Mouse (Mus musculus) cortical plate, adult 2 months (tissue): ENCODE measurements around the gene Bloc1s1. TPM values are rescaled to one million over a fixed set of nuclear protein-coding genes. Genes with fewer than 3 reads are reported as not detected.

Experiments used
- H3K27ac ChIP-seq: fragments of 200-500 bp; 2 replicates; pipeline ENCODE4 v1.5.1; 2012; ENCODE audit warnings: low read length, control low read depth, inconsistent platforms; ENCODE audit not compliant: insufficient read depth
- H3K4me1 ChIP-seq: fragments of 200-500 bp; 2 replicates; pipeline ENCODE4 v1.6.1; 2011; ENCODE audit warnings: low read length; ENCODE audit not compliant: control insufficient read depth, insufficient read depth
- H3K4me3 ChIP-seq: fragments of 200-500 bp; 2 replicates; pipeline ENCODE4 v1.5.1; 2011; ENCODE audit warnings: mild to moderate bottlenecking, low read length, control low read depth; ENCODE audit not compliant: insufficient read depth
- CTCF ChIP-seq: fragments of 200-500 bp; IDR thresholded peaks from 2 replicates; pipeline ENCODE4 v1.5.1; 2011; ENCODE audit warnings: mild to moderate bottlenecking, control low read depth, low read length; ENCODE audit not compliant: insufficient read depth; ENCODE audit errors: extremely low read depth
- POLR2A ChIP-seq: fragments of 200-500 bp; IDR thresholded peaks from 2 replicates; pipeline ENCODE4 v1.6.1; 2011; ENCODE audit warnings: mild to moderate bottlenecking, low read length, control low read depth; ENCODE audit not compliant: insufficient read depth; ENCODE audit errors: extremely low read depth
- polyA plus RNA-seq: library from polyadenylated mRNA; depleted of rRNA; stranded (reverse); fragments of >200 nt; gene quantifications from 2 replicates; pipeline ENCODE4 v1.2.3, GENCODE M21; 2012

Bloc1s1 gene
- polyA plus RNA-seq, 1 experiment, result 224 TPM

DNA sequence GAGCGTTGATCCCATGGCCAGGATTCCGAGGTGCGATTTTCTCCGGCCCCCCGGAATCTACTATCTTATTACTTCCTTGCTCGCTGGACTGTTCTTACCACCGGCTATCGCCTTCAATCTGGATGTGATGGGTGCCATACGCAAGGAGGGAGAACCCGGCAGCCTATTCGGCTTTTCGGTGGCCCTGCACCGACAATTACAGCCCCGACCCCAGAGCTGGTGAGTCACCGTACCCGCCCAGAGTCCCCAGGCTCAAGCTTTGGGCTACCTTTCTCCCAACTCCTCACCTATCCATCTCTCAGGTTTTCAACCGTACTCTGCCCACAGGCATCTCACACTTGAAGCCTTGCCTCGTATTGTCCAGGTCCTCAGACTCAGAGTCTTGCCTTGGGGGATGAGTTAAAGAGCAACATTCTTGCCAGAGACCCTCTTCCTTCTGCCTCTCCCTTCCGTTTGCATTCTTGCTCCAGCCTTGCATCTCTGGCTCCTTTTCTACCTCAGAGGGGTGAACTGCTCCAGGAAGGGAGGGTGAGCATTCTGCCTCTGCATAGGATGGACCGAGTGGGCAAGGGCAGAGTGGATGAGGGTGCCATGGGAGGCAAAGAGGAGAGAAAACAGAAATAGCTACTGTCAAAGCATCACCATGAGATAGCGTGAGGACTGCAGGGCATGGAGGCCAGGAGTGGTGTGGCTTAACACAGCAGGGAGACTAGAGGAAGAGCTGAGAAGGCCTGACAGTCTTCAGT, 10.3 kb upstream of the Bloc1s1 start:
- peak overlapping the region; percentile 32 for H3K4me3 ChIP-seq
- TF ChIP-seq POLR2A, result no peak
- no peak for TF ChIP-seq CTCF
- no peaks in the 10 kb centered on the region for H3K4me1 ChIP-seq
- no peak overlapping the region for H3K27ac ChIP-seq

GRCm38 (mm10) chr10:128933574-128933973, 9.7 kb upstream of the Bloc1s1 start, which contains the start of gene Itga7:
TSS of gene Itga7 (plus strand) at chr10:128933818.
- Histone ChIP-seq H3K27ac (no peak within 1 kb of the TSS), H3K4me3 (peak within 1 kb of the TSS; percentile 32), H3K4me1 (no peaks in the 10 kb centered on the region)
- TF ChIP-seq CTCF (no peak), POLR2A (0 out of 2 replicates have a peak, but pooled peaks have one; percentile 19)

DNA sequence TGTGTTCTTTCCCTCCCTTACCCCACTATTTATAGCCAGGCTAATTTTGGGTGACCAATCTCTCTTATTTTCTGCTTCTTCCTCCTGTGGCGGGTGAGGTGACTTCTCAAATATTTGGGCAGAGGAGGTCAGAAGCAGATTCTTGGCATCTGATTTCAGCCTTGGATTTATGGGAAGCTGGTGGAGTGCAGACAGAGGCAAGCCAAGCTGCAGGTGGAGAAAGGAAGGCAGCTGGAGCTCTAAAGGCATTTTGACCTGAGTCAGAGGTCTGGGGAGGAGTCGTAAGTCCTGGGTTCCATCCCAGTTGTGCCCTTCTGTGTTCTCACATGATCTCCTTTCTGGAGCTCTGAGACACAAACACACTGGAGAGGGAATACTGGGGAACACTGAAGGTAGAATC, 7.6 kb upstream of the Bloc1s1 start:
- Histone ChIP-seq H3K4me3 (no peak overlapping the region), H3K4me1 (0 out of 2 replicates have a peak, but pooled peaks cover 1% of the 10 kb centered on the region), H3K27ac (no peak overlapping the region)
- TF ChIP-seq POLR2A (no peak), CTCF (no peak)

- H3K27ac ChIP-seq, result no peak overlapping the region
- no peak overlapping the region for H3K4me3 ChIP-seq
- no peak for TF ChIP-seq CTCF
- no peak for TF ChIP-seq POLR2A
- 0 out of 2 replicates have a peak, but pooled peaks cover 1% of the 10 kb centered on the region for H3K4me1 ChIP-seq
These were observed 6.0 kb upstream of the Bloc1s1 start for GRCm38 (mm10) chr10:128929638-128930378.

DNA sequence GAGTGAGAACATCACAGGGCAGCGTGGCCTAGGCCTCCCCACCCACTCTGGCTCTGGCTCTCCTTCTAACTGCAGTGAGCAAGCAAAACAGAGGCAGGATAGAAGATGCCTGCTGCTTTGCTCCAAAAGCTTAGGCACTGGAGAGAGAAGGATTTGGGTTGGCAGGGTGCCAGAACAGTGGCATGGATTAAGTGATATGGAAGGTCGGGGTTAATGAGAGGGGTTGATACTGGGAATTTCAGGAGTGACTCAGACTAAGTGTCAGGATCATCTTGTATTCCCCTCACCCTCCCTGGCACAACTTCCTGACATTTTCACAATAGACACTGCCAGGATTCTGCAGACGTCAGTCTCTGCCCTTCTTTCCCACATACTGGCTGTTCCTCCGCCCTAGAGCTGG, 4.5 kb upstream of the Bloc1s1 start:
- Histone ChIP-seq H3K4me3 (no peak overlapping the region), H3K4me1 (peaks cover 5% of the 10 kb centered on the region; the same call in 1 of the 2 replicates), H3K27ac (no peak overlapping the region)
- TF ChIP-seq POLR2A (no peak), CTCF (no peak)

- no peak for TF ChIP-seq CTCF
- TF ChIP-seq POLR2A, result peak; percentile 93
These were observed 683 bp downstream of the Bloc1s1 start for GRCm38 (mm10) chr10:128923013-128923691.

GRCm38 (mm10) chr10:128922822-128923012, 1.1 kb downstream of the Bloc1s1 start, which contains the start of gene Rdh5:
TSS of gene Rdh5 (minus strand) at chr10:128922888.
- H3K4me1 ChIP-seq, result peaks cover 19% of the 10 kb centered on the region
- TF ChIP-seq CTCF, result no peak
- TF ChIP-seq POLR2A, result no peak
- H3K27ac ChIP-seq, result peak within 1 kb of the TSS; percentile 94
- H3K4me3 ChIP-seq, result peak within 1 kb of the TSS; percentile 46

More at GRCm38 (mm10) chr10:128923013-128923691, 683 bp downstream of the Bloc1s1 start:
- Histone ChIP-seq H3K4me1 (peaks cover 19% of the 10 kb centered on the region), H3K4me3 (peak overlapping the region; percentile 46), H3K27ac (peak overlapping the region; percentile 94)

DNA sequence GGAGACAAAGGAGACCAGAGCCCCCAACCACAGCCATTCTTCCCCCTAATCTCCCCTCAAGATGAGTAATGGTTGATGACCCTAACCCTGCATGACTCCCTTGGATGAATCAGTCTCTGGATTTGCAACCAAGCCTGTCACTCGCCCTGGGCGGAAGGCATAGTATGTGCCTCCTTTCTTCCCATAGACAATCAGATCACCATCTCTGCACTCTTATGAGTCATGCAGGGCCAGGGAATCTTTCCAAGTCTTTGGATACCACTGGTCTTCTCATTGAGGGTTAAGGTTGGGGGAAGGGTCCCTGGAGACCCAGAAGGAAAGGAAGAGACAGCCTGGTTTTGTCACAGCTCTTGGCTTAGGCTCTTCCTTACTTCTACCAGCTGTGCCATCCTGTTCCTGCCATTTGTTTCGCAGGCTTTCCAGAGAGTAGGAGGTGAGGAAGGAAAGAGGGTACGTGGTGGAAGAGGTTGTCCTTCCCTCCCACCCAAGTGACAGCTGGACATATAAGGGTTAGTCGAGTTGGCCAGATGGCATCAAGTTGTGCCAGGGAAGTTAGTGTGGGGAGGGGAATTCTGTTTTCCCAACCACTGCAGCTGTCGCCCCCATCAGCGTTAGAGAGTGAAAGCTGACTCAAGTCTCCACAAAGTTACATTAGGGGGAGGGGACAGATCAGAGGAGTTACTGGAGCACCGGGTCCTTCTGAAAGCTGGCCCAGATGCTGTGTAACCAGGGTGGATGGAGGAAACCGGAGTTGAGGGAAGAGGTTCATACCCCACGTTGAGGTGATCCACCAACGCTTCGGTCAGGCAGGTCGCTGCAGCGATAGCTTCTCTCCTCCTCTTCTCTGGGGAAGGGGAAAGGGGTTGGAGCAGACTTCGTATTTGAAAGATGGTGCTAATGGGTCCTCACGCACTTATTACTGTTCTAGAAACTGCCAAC, 1.7 kb downstream of the Bloc1s1 start:
- no peak for TF ChIP-seq CTCF
- TF ChIP-seq POLR2A, result no peak
- Histone ChIP-seq H3K27ac (no peak overlapping the region), H3K4me3 (peak overlapping the region; percentile 46; the same call in 1 of the 2 replicates), H3K4me1 (peaks cover 19% of the 10 kb centered on the region)
